Mouse (Mus musculus) bone marrow macrophage, adult 2 months (primary cell): ENCODE measurements around the gene Cpped1.

ENCODE experiments used
- CTCF ChIP-seq: IDR thresholded peaks from 2 replicates; pipeline ENCODE4 v1.5.1; 2012; ENCODE audit warnings: low read depth, mild to moderate bottlenecking, low read length, moderate library complexity
- POLR2A ChIP-seq: IDR thresholded peaks from 2 replicates; pipeline ENCODE4 v1.6.1; 2012; ENCODE audit warnings: mild to moderate bottlenecking, low read depth, low read length, borderline replicate concordance

DNA sequence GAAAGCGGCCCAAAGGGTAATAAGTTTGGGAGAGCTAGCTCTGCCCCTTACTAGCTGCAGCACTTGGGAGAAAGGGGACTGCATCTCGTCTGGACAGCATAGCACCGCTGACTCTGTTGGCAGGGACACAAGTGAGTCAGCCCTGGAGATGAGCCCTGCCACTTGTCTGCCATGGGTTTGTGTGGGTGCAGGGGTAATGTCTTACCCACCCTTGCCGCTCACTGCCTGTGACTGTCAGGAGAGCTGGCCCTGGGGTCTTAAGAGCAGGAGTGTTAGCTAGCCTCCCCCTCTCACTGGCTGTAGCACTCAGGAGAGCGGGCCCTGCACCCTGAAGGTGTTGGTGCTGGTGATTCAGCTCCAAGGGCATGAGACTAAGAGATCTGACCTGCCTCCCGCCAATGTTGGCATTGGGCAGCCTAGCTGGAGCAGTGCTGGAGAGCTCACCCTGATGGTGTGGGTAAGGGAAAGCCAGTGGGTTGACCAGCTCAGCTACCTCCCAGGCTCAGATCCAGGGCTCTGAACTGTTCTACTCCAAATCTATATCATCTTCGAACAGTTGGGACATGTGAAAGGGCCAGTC lies 107.2 kb downstream of the Cpped1 start:
- no peak for TF ChIP-seq CTCF
- no peak for TF ChIP-seq POLR2A
